Mouse (Mus musculus) heart, adult 9 months (tissue): Measurements from ENCODE around the gene Rpgrip1l.

Experiments
- DNase-seq, 2 experiments: peaks; one replicate each; pipeline ENCODE4 v3.0.0; 2022; ENCODE audit warnings: low spot score in 2 of 2

Gene Rpgrip1l

GRCm38 (mm10) chr8:91205897-91206296 is 107.2 kb downstream of the Rpgrip1l start:
- DNase-seq: no peak

DNA sequence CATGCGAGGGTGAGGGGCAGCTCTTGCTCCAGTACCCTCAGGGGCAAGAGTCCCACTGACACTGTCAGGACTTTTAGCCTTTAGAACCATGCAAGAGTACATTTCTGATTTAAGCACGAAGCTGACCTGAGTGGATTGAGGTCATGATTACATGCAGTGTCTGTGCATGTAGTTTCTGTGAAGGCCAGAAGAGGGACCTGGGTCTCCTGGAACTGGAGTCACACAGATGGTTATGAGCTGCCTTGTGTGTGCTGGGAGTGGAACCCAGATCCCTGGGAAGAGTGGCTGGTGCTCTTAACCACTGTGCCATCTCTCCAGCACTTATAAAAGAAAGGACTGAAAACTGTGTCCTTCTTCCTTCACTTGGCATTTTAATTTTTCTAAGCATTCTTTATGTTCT is 111.9 kb downstream of the Rpgrip1l start:
- no peak for DNase-seq

- no peak for DNase-seq
Observed at GRCm38 (mm10) chr8:91199876-91200275, 113.2 kb downstream of the Rpgrip1l start, which contains the start of gene Aktip. Gene Aktip, minus strand, starts transcription at chr8:91199976.

GRCm38 (mm10) chr8:91198036-91198435 is 115.0 kb downstream of the Rpgrip1l start:
- no peak for DNase-seq

- peak; percentile 14 to 40 for DNase-seq
Observed at GRCm38 (mm10) chr8:91197233-91197632, 115.8 kb downstream of the Rpgrip1l start.

DNA sequence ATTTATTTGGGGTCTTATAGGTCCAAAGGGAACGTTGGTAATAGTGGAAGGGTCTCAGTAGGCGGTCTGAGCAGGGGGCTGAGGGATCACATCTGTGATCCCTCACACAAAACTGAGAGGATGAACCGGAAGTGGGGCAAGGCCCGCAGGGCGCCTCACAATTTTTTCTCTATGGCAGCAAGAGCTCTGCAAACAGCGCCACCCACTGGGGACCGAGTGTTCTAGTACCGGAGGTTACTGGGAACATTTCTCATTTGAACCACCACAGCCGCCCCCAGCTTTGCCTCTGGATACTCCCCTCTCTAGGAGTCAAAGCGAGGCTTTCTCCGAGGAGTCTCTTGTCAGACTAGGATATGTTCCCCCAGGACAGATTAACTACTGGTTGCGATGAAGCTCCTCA is 116.4 kb downstream of the Rpgrip1l start:
- no peak for DNase-seq

DNA sequence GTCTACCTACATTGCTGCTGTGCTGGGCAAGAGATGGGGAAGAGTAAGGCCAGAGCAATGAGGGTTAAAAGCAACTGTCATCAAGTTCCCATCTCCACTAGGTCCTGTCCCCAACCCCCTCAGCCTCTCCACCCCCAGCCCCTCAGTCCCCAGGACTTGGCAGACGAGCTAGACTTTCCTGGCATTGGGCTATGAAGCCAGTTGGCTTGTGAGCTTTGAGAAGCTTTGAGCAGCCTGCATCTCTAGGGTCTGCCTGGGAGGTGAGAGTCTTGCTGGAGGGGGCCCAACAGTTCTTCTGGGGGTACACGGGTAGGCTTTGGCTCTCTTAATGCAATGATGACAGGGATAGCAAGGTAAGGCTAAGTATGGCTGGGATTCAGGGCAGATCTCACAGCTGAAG is 119.0 kb downstream of the Rpgrip1l start:
- no peak for DNase-seq

DNA sequence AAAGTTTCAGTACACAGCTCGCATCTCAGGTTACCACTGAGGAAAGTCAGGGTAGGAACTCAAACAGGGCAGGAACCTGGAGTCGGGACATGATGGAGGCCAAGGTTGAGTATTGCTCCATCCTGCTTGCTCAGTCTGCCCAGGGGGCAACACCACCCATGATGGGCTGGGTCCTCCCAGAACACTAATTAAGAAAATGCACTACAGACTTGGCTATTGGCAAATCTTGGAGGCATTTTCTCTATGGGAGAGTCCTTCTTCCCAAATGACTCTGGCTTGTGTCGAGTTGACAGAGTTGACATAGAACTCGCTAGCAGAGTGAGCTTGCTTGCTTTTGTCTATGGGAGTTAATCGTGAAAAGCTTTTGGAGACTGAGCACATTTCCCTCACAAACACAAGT is 120.1 kb downstream of the Rpgrip1l start:
- DNase-seq: no peak

DNA sequence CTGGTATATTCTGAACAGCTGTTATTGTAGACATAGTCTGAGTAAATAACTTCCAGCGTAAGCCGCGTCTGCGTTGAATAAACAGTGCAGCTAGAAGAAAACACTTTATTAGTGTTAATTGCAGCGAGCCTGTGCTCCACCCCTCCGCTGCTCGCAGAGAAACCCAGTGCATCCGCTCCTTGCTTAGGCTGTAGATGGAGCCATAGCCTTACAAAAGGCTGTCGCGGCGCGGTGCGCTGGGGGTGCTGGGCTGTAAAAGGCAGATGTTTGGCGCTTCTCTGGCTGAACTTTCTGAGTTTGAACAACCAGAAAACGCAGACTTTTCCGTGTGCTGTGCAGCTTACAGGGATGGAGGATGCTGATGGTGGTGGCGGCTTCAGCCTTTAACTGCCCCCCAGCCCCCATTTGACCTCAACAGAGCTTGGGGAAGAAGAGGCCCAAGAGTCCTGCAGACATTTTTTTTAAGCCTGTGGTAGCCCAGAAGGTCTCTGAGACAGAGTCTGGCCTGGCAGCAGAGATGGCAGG is 122.2 kb downstream of the Rpgrip1l start:
- peak; percentile 5 to 37 for DNase-seq

GRCm38 (mm10) chr8:91188152-91188551 is 124.9 kb downstream of the Rpgrip1l start:
- no peak for DNase-seq

GRCm38 (mm10) chr8:91186372-91186771 is 126.7 kb downstream of the Rpgrip1l start:
- DNase-seq: no peak

DNA sequence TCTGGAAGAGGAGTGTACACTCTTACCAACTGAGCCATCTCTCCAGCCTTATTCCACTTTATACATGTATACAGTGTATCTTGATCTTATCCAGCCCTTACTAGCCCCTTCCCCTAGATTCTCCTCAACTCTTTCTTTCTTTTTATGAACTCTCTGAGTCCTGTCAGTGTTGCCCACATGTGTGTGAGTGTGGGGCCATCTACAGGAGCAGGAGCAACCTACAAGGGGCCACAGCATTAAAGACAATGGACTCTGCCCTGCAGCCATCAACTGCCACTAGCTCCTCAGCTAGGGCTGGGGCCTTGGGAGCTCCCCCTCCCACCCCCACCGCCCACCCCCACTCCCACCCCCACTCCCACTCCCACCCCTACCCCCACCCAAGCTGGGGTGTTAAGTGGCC is 135.4 kb downstream of the Rpgrip1l start:
- DNase-seq: no peak

GRCm38 (mm10) chr8:91176176-91176575 is 136.9 kb downstream of the Rpgrip1l start:
- no peak for DNase-seq

- no peak for DNase-seq
Observed at GRCm38 (mm10) chr8:91171605-91172004, 141.5 kb downstream of the Rpgrip1l start.

DNA sequence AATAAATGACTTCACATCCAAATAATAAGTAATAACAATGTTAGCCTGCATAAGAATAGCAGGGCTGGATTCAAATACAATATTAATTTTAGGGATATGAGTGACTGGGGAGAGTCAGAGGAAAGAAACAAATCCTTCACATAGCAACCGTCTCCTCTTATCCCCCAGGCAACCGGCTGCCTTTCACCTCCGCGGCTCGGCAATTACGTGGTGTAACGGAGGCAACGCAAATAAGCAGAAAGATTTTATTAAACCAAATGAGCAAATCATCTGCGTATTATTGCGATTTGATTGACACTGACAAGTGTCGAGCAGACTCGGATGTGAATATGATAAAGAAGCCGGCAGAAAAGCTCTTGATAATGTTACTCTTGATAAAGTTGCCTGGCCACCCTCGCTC is 142.1 kb downstream of the Rpgrip1l start:
- DNase-seq: no peak

DNA sequence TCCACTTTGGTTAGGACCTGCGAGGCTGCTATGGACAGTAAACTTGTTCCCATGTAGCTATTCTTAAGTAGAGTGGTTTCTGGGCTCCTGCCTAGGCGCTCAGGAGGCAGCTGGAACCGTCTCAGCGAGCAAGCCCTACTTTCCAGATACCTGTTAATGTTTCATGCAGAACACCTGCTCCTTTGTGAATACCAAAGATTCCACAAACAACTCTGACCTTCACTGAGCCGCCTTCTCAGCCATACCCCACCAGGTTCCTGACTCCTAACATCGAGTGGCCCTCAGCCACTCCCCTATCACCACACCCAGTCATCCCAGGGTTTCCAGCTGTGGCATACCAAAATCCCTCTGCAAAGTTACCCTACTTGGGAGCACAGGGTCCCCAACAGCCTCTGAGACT is 142.9 kb downstream of the Rpgrip1l start:
- DNase-seq: no peak
